Mouse (Mus musculus) left cerebral cortex, adult 2 months (tissue): Measurements from ENCODE around the gene Kdelr3. TPM values are rescaled to one million over a fixed set of nuclear protein-coding genes. Genes with fewer than 3 reads are reported as not detected.

Experiments
- DNase-seq, 2 experiments: peaks; one replicate each; pipeline ENCODE4 v3.0.0; 2021 to 2022; ENCODE audit warnings: low spot score in 2 of 2, mixed read lengths in 1 of 2; ENCODE audit errors: extremely low spot score in 1 of 2
- H3K27ac ChIP-seq: fragments of 200-600 bp; 2 replicates; pipeline ENCODE4 v1.8.1; 2022
- H3K4me3 ChIP-seq: fragments of 200-600 bp; 2 replicates; pipeline ENCODE4 v1.8.1; 2022
- CTCF ChIP-seq: fragments of 200-600 bp; IDR thresholded peaks from 2 replicates; pipeline ENCODE4 v1.8.1; 2022; ENCODE audit warnings: antibody characterized with exemption, mild to moderate bottlenecking, moderate library complexity
- intact Hi-C: fragments of 180-260 bp; cut with DNase I; formaldehyde crosslinking; loops from one replicate; pipeline ENCODE4 v1.15.1; 2025
- total RNA-seq, 2 experiments: library from RNA; stranded (reverse); gene quantifications; 2 replicates each; pipeline ENCODE4 v1.2.3; 2021

Gene Kdelr3
- total RNA-seq, 2 experiments from 2014 or later = 0.32 to 0.33 TPM

- Histone ChIP-seq H3K4me3 (no peak overlapping the region), H3K27ac (no peak overlapping the region)
- DNase-seq = no peak
- no peak for TF ChIP-seq CTCF
- intact Hi-C loops = no loop called here
Observed at GRCm38 (mm10) chr15:79517710-79518109, 1.5 kb downstream of the Kdelr3 start.

GRCm38 (mm10) chr15:79518571-79518970 lies 2.4 kb downstream of the Kdelr3 start:
- Histone ChIP-seq H3K4me3 (no peak overlapping the region), H3K27ac (no peak overlapping the region)
- DNase-seq = no peak
- intact Hi-C loops = no loop called here
- TF ChIP-seq CTCF = no peak

DNA sequence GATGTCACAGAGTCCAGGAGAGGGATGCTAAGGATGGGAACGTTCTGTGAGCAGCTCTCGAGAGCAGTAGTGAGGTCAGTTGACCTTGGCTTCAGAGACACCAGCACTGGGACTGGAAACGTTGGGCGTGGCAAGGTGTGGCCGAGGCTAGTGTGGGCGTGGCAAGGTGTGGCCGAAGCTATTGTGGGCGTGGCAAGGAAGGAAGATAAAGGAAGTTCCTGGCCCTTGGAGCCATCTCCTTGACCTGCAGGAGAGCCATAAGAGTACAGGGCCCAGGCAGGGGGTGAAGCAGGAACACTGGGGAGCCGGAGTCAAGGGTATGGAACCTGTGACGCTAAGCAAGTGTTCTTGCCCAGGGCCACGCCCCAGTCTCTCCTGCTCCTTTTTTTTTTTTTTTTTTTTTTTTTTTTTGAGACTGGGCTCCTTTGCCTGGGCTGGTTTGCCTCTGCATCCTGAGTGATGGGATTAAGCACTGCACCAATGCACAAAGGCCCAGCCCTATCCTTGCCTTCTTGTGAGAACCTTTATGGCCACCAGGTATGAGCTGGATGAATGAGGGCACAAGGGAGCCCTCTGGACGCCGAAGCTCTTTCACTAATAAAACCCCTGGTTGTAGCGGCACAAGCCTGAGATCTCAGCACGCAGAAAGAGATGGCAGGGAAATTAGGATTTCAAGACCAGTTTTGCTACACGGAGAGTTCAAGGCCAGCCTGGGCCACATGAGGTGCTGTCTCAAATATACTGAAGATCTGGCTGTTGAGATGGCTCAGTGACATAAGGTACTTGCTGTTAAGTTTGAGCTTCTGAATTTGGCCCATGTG lies 3.4 kb downstream of the Kdelr3 start:
- TF ChIP-seq CTCF = no peak
- intact Hi-C loops = no loop called here
- H3K27ac ChIP-seq = no peak overlapping the region
- H3K4me3 ChIP-seq = no peak overlapping the region
- DNase-seq = no peak

GRCm38 (mm10) chr15:79525564-79525963 lies 9.4 kb downstream of the Kdelr3 start:
- Histone ChIP-seq H3K27ac (no peak overlapping the region), H3K4me3 (no peak overlapping the region)
- intact Hi-C loops = no loop called here
- TF ChIP-seq CTCF = no peak
- DNase-seq = no peak

- intact Hi-C loops = no loop called here
- no peak for TF ChIP-seq CTCF
Observed at GRCm38 (mm10) chr15:79525979-79526768, 10.0 kb downstream of the Kdelr3 start.

DNA sequence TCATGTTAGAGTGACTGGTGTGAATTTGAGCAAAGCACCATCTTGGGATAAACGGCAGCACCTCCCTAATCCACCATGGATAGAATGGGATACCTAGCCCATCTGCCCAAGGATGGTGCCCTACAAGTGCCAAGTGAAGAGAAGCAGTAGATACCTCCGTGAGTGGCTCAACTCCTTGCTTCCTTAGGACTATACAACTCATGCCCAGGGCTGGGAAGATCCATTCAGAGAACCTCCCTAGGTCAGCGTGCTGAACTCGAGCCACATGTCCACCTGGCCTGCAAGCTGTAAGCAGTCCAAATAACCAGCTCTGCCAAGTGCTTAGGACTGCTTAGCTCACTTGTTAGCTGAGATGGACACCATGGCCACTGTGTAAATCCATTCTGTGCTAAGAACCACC lies 11.0 kb downstream of the Kdelr3 start:
- Histone ChIP-seq H3K27ac (no peak overlapping the region), H3K4me3 (no peak overlapping the region)
- no peak for TF ChIP-seq CTCF
- intact Hi-C loops = no loop called here
- no peak for DNase-seq

More at GRCm38 (mm10) chr15:79525979-79526768, 10.0 kb downstream of the Kdelr3 start:
- no peak overlapping the region for H3K27ac ChIP-seq
- no peak overlapping the region for H3K4me3 ChIP-seq
- DNase-seq = no peak

GRCm38 (mm10) chr15:79527991-79528639 lies 11.9 kb downstream of the Kdelr3 start:
- DNase-seq = no peak
- Histone ChIP-seq H3K4me3 (no peak overlapping the region), H3K27ac (no peak overlapping the region)
- TF ChIP-seq CTCF = peak; percentile 8
- intact Hi-C loops = no loop called here

GRCm38 (mm10) chr15:79529935-79530334 lies 13.7 kb downstream of the Kdelr3 start:
- intact Hi-C loops = no loop called here
- DNase-seq = no peak
- no peak overlapping the region for H3K4me3 ChIP-seq
- no peak overlapping the region for H3K27ac ChIP-seq
- no peak for TF ChIP-seq CTCF

GRCm38 (mm10) chr15:79533796-79534195 lies 17.6 kb downstream of the Kdelr3 start:
- no peak overlapping the region for H3K27ac ChIP-seq
- no peak overlapping the region for H3K4me3 ChIP-seq
- no peak for TF ChIP-seq CTCF
- intact Hi-C loops = no loop called here
- DNase-seq = no peak

DNA sequence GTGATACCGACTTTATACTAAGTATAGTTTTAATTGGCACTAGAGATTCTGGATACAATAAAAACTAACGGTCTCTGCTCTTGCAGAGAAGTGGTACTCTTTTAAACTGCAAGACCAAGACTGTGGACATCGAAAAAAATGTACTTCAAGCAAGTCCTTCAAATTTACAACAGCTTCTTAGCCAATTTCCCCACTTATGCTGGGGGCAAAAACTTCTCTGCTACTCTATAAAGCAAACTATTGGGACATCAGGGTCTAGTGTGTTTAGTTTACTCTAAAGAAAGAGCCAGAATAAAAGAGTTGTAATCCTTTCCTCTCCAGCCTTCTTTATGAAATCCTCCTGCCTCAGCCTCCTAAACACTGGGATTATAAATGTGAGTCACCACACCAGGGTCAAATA lies 27.8 kb downstream of the Kdelr3 start:
- intact Hi-C loops = no loop called here
- peak overlapping the region; percentile 94 for H3K4me3 ChIP-seq
- no peak for TF ChIP-seq CTCF
- no peak for DNase-seq
- no peak overlapping the region for H3K27ac ChIP-seq

- DNase-seq = no peak
- H3K27ac ChIP-seq = peak overlapping the region; percentile 100
- intact Hi-C loops = loop anchor here (5.0 kb wide), 1 partner anchor 218 kb away; the partner anchor contains the start of gene Pla2g6
Observed at GRCm38 (mm10) chr15:79545496-79545895, 29.3 kb downstream of the Kdelr3 start.

More at GRCm38 (mm10) chr15:79545496-79545895, 29.3 kb downstream of the Kdelr3 start:
- no peak for TF ChIP-seq CTCF
- peak overlapping the region; percentile 94 for H3K4me3 ChIP-seq
